8 mouse cellular contexts compared by ENCODE assay signal in genomic region chr4:41498921-41499391, GRCm38 (mm10). TPM values are rescaled to one million over a fixed set of nuclear protein-coding genes. Genes with fewer than 3 reads are reported as not detected.
DNase-seq lines count a peak whose midpoint lies in the region; ATAC-seq lines count a peak whose summit lies in the region.

No protein-coding gene starts in this region.

- 6% methylated on average over 43 of the region's 43 CpGs for WGBS in liver, embryonic 11.5 days
- WGBS in embryonic facial prominence, embryonic 15.5 days: 21% methylated on average over 43 of the region's 43 CpGs
- WGBS in kidney, embryonic 15.5 days: 4% methylated on average over 43 of the region's 43 CpGs
- 7% methylated on average over 43 of the region's 43 CpGs for WGBS in neural tube, embryonic 13.5 days

- peaks cover 75% of the 10 kb centered on the region for H3K27me3 ChIP-seq in liver, embryonic 11.5 days (replicated peaks; ENCODE audit: control insufficient read depth, insufficient read depth, low read length)
- H3K27me3 ChIP-seq in embryonic facial prominence, embryonic 15.5 days: peaks cover 57% of the 10 kb centered on the region
- peaks cover 70% of the 10 kb centered on the region for H3K27me3 ChIP-seq in kidney, embryonic 15.5 days
- peaks cover 80% of the 10 kb centered on the region for H3K27me3 ChIP-seq in neural tube, embryonic 13.5 days

- H3K27ac ChIP-seq in liver, embryonic 11.5 days (ENCODE audit: low read depth, low read length): no peak overlapping the region
- H3K27ac ChIP-seq in embryonic facial prominence, embryonic 15.5 days (replicated peaks): no peak overlapping the region
- no peak overlapping the region for H3K27ac ChIP-seq in kidney, embryonic 15.5 days
- H3K27ac ChIP-seq in neural tube, embryonic 13.5 days (replicated peaks): no peak overlapping the region

- no peak for ATAC-seq in liver, embryonic 11.5 days (replicated peaks; ENCODE audit: low FRiP score)
- no peak for ATAC-seq in embryonic facial prominence, embryonic 15.5 days (ENCODE audit: insufficient number of reproducible peaks, low FRiP score, low TSS enrichment, low read depth)
- 0 out of 2 replicates have a peak, but pooled peaks have one; percentile 5 for ATAC-seq in kidney, embryonic 15.5 days (replicated peaks; ENCODE audit: low FRiP score)
- ATAC-seq in neural tube, embryonic 13.5 days (ENCODE audit: low read depth): no peak

- no peaks in the 10 kb centered on the region for H3K36me3 ChIP-seq in liver, embryonic 11.5 days (ENCODE audit: control insufficient read depth, insufficient read depth, low read length)
- no peaks in the 10 kb centered on the region for H3K36me3 ChIP-seq in embryonic facial prominence, embryonic 15.5 days
- H3K36me3 ChIP-seq in kidney, embryonic 15.5 days: no peaks in the 10 kb centered on the region; the same call in 1 of the 2 replicates
- H3K36me3 ChIP-seq in neural tube, embryonic 13.5 days: no peaks in the 10 kb centered on the region

- H3K4me3 ChIP-seq in liver, embryonic 11.5 days (ENCODE audit: low read depth, low read length): peak overlapping the region; percentile 37
- H3K4me3 ChIP-seq in embryonic facial prominence, embryonic 15.5 days (replicated peaks): peak overlapping the region; percentile 34
- H3K4me3 ChIP-seq in kidney, embryonic 15.5 days (replicated peaks): peak overlapping the region; percentile 21
- H3K4me3 ChIP-seq in neural tube, embryonic 13.5 days: peak overlapping the region; percentile 34

- peak overlapping the region; percentile 62 for H3K4me2 ChIP-seq in liver, embryonic 11.5 days
- peak overlapping the region; percentile 57 for H3K4me2 ChIP-seq in embryonic facial prominence, embryonic 15.5 days (replicated peaks)
- H3K4me2 ChIP-seq in kidney, embryonic 15.5 days: peak overlapping the region; percentile 56
- peak overlapping the region; percentile 58 for H3K4me2 ChIP-seq in neural tube, embryonic 13.5 days

- H3K9ac ChIP-seq in liver, embryonic 11.5 days (ENCODE audit: low read depth, low read length): no peak overlapping the region
- H3K9ac ChIP-seq in embryonic facial prominence, embryonic 15.5 days: no peak overlapping the region
- no peak overlapping the region for H3K9ac ChIP-seq in kidney, embryonic 15.5 days
- H3K9ac ChIP-seq in neural tube, embryonic 13.5 days: peak overlapping the region; percentile 59

- H3K9me3 ChIP-seq in liver, embryonic 11.5 days (ENCODE audit: control insufficient read depth, low read length): no peaks in the 10 kb centered on the region
- no peaks in the 10 kb centered on the region for H3K9me3 ChIP-seq in embryonic facial prominence, embryonic 15.5 days (replicated peaks)
- no peaks in the 10 kb centered on the region for H3K9me3 ChIP-seq in kidney, embryonic 15.5 days (replicated peaks)
- no peaks in the 10 kb centered on the region for H3K9me3 ChIP-seq in neural tube, embryonic 13.5 days

- H3K4me1 ChIP-seq in liver, embryonic 11.5 days (replicated peaks; ENCODE audit: control insufficient read depth, insufficient read depth, low read length): peaks cover 20% of the 10 kb centered on the region
- H3K4me1 ChIP-seq in embryonic facial prominence, embryonic 15.5 days: peaks cover 47% of the 10 kb centered on the region
- H3K4me1 ChIP-seq in kidney, embryonic 15.5 days: peaks cover 56% of the 10 kb centered on the region
- peaks cover 39% of the 10 kb centered on the region for H3K4me1 ChIP-seq in neural tube, embryonic 13.5 days (replicated peaks)

- DNase-seq in liver, embryonic 11.5 days (ENCODE audit: low spot score): peak; percentile 45
- no peak for DNase-seq in liver
- DNase-seq in B cell, adult 2 months: no peak
- no peak for DNase-seq in right cerebral cortex, postnatal 4 days
- no peak for DNase-seq in cerebellum, postnatal 36 days

RNA-seq across cellular contexts. Expression of gene AI464131, which starts 3.9 kb away (rescaled TPM):
- polyA plus RNA-seq in liver, embryonic 11.5 days (2014; fragmentation: Nextera tagmentation; extraction: Ambion mirVana): 1.5 TPM in 2 replicates
- polyA plus RNA-seq in embryonic facial prominence, embryonic 15.5 days (2015; fragmentation: Nextera tagmentation; extraction: Ambion mirVana): 7.6 and 7.7 TPM in 2 replicates
- polyA plus RNA-seq in kidney, embryonic 15.5 days (2015; fragmentation: Nextera tagmentation; extraction: Ambion mirVana): 7.4 and 9.0 TPM in 2 replicates
- 5.7 and 6.5 TPM in 2 replicates for polyA plus RNA-seq in neural tube, embryonic 13.5 days (2015; fragmentation: Nextera tagmentation; extraction: Ambion mirVana)

RNA-seq across cellular contexts. Expression of gene 1110017D15Rik, which starts 18.2 kb away (rescaled TPM):
- polyA plus RNA-seq in liver, embryonic 11.5 days (2014; fragmentation: Nextera tagmentation; extraction: Ambion mirVana): 0.43 TPM in 1 of 2 replicates, not detected in the other
- polyA plus RNA-seq in embryonic facial prominence, embryonic 15.5 days (2015; fragmentation: Nextera tagmentation; extraction: Ambion mirVana): 15.1 and 31.4 TPM in 2 replicates
- 0.55 TPM in 1 of 2 replicates, not detected in the other for polyA plus RNA-seq in kidney, embryonic 15.5 days (2015; fragmentation: Nextera tagmentation; extraction: Ambion mirVana)
- 6.8 and 8.7 TPM in 2 replicates for polyA plus RNA-seq in neural tube, embryonic 13.5 days (2015; fragmentation: Nextera tagmentation; extraction: Ambion mirVana)

RNA-seq across cellular contexts. Expression of gene Nudt2, which starts 34.0 kb away (rescaled TPM):
- 45.5 and 49.0 TPM in 2 replicates for polyA plus RNA-seq in liver, embryonic 11.5 days (2014; fragmentation: Nextera tagmentation; extraction: Ambion mirVana)
- 47.0 and 47.1 TPM in 2 replicates for polyA plus RNA-seq in embryonic facial prominence, embryonic 15.5 days (2015; fragmentation: Nextera tagmentation; extraction: Ambion mirVana)
- polyA plus RNA-seq in kidney, embryonic 15.5 days (2015; fragmentation: Nextera tagmentation; extraction: Ambion mirVana): 56.0 and 56.8 TPM in 2 replicates
- 57.0 and 62.7 TPM in 2 replicates for polyA plus RNA-seq in neural tube, embryonic 13.5 days (2015; fragmentation: Nextera tagmentation; extraction: Ambion mirVana)

RNA-seq across cellular contexts. Expression of gene Kif24, which starts 34.3 kb away (rescaled TPM):
- 6.2 and 8.6 TPM in 2 replicates for polyA plus RNA-seq in liver, embryonic 11.5 days (2014; fragmentation: Nextera tagmentation; extraction: Ambion mirVana)
- polyA plus RNA-seq in embryonic facial prominence, embryonic 15.5 days (2015; fragmentation: Nextera tagmentation; extraction: Ambion mirVana): 7.3 and 8.9 TPM in 2 replicates
- polyA plus RNA-seq in kidney, embryonic 15.5 days (2015; fragmentation: Nextera tagmentation; extraction: Ambion mirVana): 7.9 and 8.7 TPM in 2 replicates
- 2.3 and 2.8 TPM in 2 replicates for polyA plus RNA-seq in neural tube, embryonic 13.5 days (2015; fragmentation: Nextera tagmentation; extraction: Ambion mirVana)
